ENCODE assay signal across 8 mouse cellular contexts in the genomic region with DNA sequence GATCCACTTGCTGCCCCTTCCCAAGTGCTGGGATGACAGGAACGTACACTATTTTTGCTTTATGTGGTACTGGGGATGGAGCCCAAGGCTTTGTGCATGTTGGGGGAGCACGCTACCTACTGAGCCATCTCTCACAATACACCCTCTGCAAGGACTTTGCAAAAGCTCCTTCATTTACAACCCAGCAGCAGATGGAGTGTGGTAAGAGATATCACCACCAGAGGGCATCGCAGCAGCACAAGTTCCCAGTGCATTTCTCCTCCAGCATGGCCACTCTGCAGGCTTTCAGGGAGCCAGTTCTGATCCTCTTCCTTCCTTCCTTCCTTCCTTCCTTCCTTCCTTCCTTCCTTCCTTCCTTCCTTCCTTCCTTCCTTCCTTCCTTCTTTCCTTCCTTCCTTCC. TPM values are rescaled to one million over a fixed set of nuclear protein-coding genes. Genes with fewer than 3 reads are reported as not detected.
A peak's percentile ranks its signal among the peaks of the same experiment; 100 is the strongest.
DNase-seq lines count a peak whose midpoint lies in the region; ATAC-seq and TF ChIP-seq lines count a peak whose summit lies in the region.

No protein-coding gene starts in this region.

- no peak overlapping the region for H3K27ac ChIP-seq in liver, embryonic 12.5 days
- H3K27ac ChIP-seq in kidney, adult 2 months (ENCODE audit: insufficient read depth, low read depth, low read length) = no peak overlapping the region
- no peak overlapping the region for H3K27ac ChIP-seq in limb, embryonic 10.5 days
- no peak overlapping the region for H3K27ac ChIP-seq in neural tube, embryonic 12.5 days

- no peak overlapping the region for H3K4me2 ChIP-seq in liver, embryonic 12.5 days
- H3K4me2 ChIP-seq in neural tube, embryonic 12.5 days (replicated peaks) = no peak overlapping the region

- DNase-seq in liver = peak; percentile 51
- peak; percentile 46 for DNase-seq in cerebellum, adult 8-10 months
- peak; percentile 71 for DNase-seq in kidney, adult 2 months
- DNase-seq in limb, embryonic 10.5 days (ENCODE audit: low spot score) = peak; percentile 69
- peak; percentile 86 for DNase-seq in testis, postnatal 10 days (ENCODE audit: low spot score)

- H3K4me3 ChIP-seq in liver, embryonic 12.5 days = no peak overlapping the region
- no peak overlapping the region for H3K4me3 ChIP-seq in kidney, adult 2 months (ENCODE audit: insufficient read depth, low read depth, low read length)
- no peak overlapping the region for H3K4me3 ChIP-seq in limb, embryonic 10.5 days
- H3K4me3 ChIP-seq in neural tube, embryonic 12.5 days = no peak overlapping the region

- no peak for TF ChIP-seq POLR2A in kidney, adult 2 months (IDR thresholded peaks at IDR 0.05; ENCODE audit: low read depth, low read length)

- no peak for ATAC-seq in liver, embryonic 12.5 days
- peak; percentile 88 for ATAC-seq in frontal cortex, adult (ENCODE audit: low TSS enrichment)
- ATAC-seq in neural tube, embryonic 12.5 days (ENCODE audit: low FRiP score, low read depth) = peak; percentile 70; the same call in 1 of the 2 replicates

- no peak overlapping the region for H3K9ac ChIP-seq in liver, embryonic 12.5 days
- no peak overlapping the region for H3K9ac ChIP-seq in neural tube, embryonic 12.5 days

- no peaks in the 10 kb centered on the region for H3K36me3 ChIP-seq in liver, embryonic 12.5 days
- no peaks in the 10 kb centered on the region for H3K36me3 ChIP-seq in kidney, adult 2 months (ENCODE audit: control insufficient read depth, insufficient read depth, low read length)
- no peaks in the 10 kb centered on the region for H3K36me3 ChIP-seq in limb, embryonic 10.5 days
- H3K36me3 ChIP-seq in neural tube, embryonic 12.5 days = no peaks in the 10 kb centered on the region

- no peaks in the 10 kb centered on the region for H3K9me3 ChIP-seq in liver, embryonic 12.5 days (replicated peaks)
- H3K9me3 ChIP-seq in limb, embryonic 10.5 days (replicated peaks) = no peaks in the 10 kb centered on the region
- no peaks in the 10 kb centered on the region for H3K9me3 ChIP-seq in neural tube, embryonic 12.5 days

- H3K27me3 ChIP-seq in liver, embryonic 12.5 days (replicated peaks) = no peaks in the 10 kb centered on the region; the same call in 1 of the 2 replicates
- no peaks in the 10 kb centered on the region for H3K27me3 ChIP-seq in kidney, adult 2 months (replicated peaks; ENCODE audit: control insufficient read depth, insufficient read depth, low read length)
- H3K27me3 ChIP-seq in limb, embryonic 10.5 days (ENCODE audit: low read depth, poor library complexity, severe bottlenecking) = no peaks in the 10 kb centered on the region
- no peaks in the 10 kb centered on the region for H3K27me3 ChIP-seq in neural tube, embryonic 12.5 days (replicated peaks)

- 10% methylated on average over 3 of the region's 3 CpGs for WGBS in liver, embryonic 12.5 days (ENCODE audit: insufficient replicate concordance)
- 14% methylated on average over 3 of the region's 3 CpGs for WGBS in kidney, adult 2 months
- 13% methylated on average over 3 of the region's 3 CpGs for WGBS in limb, embryonic 10.5 days
- WGBS in neural tube, embryonic 12.5 days = 11% methylated on average over 3 of the region's 3 CpGs

- peaks cover 6% of the 10 kb centered on the region for H3K4me1 ChIP-seq in liver, embryonic 12.5 days
- H3K4me1 ChIP-seq in kidney, adult 2 months (ENCODE audit: control insufficient read depth, insufficient read depth, low read length) = no peaks in the 10 kb centered on the region
- peaks cover 9% of the 10 kb centered on the region for H3K4me1 ChIP-seq in limb, embryonic 10.5 days
- no peaks in the 10 kb centered on the region for H3K4me1 ChIP-seq in neural tube, embryonic 12.5 days

- peak; percentile 83 for TF ChIP-seq CTCF in kidney, adult 2 months (conservative IDR thresholded peaks at IDR 0.05; ENCODE audit: insufficient read depth, insufficient read length, low read depth, low read length)

RNA-seq across cellular contexts. Expression of a gene that starts 33.6 kb away (rescaled TPM):
- 0.01 TPM in 1 of 2 replicates, not detected in the other for polyA plus RNA-seq in liver, embryonic 12.5 days (2016; fragmentation: Nextera tagmentation; extraction: Ambion mirVana)
- 0.03 and 0.08 TPM in 2 replicates for polyA plus RNA-seq in kidney, adult 2 months (2012; rRNA removed)
- 0.16 TPM in 1 of 2 replicates, not detected in the other for polyA plus RNA-seq in limb, embryonic 10.5 days (2016; fragmentation: Nextera tagmentation; extraction: Ambion mirVana)
- polyA plus RNA-seq in neural tube, embryonic 12.5 days (2016; fragmentation: Nextera tagmentation; extraction: Ambion mirVana) = 0.35 and 0.42 TPM in 2 replicates

RNA-seq across cellular contexts. Expression of a gene that starts 43.0 kb away (rescaled TPM):
- 73.0 and 80.0 TPM in 2 replicates for polyA plus RNA-seq in liver, embryonic 12.5 days (2016; fragmentation: Nextera tagmentation; extraction: Ambion mirVana)
- polyA plus RNA-seq in kidney, adult 2 months (2012; rRNA removed) = 141 and 152 TPM in 2 replicates
- 145 and 153 TPM in 2 replicates for polyA plus RNA-seq in limb, embryonic 10.5 days (2016; fragmentation: Nextera tagmentation; extraction: Ambion mirVana)
- polyA plus RNA-seq in neural tube, embryonic 12.5 days (2016; fragmentation: Nextera tagmentation; extraction: Ambion mirVana) = 142 and 158 TPM in 2 replicates
